Mouse (Mus musculus) lung, postnatal 0 days (tissue): ENCODE measurements around the gene Map3k7cl.

Source experiments
- CTCF ChIP-seq: IDR thresholded peaks from 2 replicates; pipeline ENCODE4 v1.5.1; 2016; ENCODE audit warnings: antibody characterized with exemption, mild to moderate bottlenecking
- EP300 ChIP-seq: IDR thresholded peaks from 2 replicates; pipeline ENCODE4 v1.6.1; 2016; ENCODE audit warnings: antibody characterized with exemption, mild to moderate bottlenecking, control low read depth

DNA sequence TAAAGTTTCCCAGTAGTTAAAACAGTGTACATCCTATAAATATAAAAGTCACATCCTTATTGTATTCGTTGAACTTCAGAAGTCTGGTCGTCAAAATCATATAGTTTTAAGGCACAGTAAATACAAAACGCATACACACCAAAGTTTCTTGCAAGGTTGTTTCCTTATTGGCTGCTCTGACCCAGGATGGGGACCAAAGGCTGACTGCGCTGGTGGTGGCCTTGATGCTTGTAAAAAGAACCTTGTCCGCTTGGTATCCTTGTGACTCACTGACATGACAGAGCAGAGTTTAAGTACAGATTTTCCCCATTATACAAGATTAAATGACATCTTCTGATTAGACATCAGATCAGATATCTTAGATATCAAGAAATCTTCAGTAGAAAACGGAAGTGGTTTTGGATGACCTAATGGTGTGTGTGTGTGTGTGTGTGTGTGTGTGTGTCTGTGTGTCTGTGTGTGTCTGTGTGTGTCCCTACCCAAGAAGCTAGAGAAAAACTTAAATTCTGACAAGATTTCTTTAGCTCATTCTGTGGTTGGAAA, 82.2 kb downstream of the Map3k7cl start:
- no peak for TF ChIP-seq CTCF
- no peak for TF ChIP-seq EP300
